Mouse (Mus musculus) CD4-positive, CD25-positive, alpha-beta regulatory T cell, adult 2 months (primary cell): Measurements from ENCODE around the gene Ms4a13.
"Not testable (repeated sequence)": the region's sequence is repeated elsewhere in the genome, so short reads cannot be mapped to it uniquely, and the experiment has no call there.

Source experiments
- DNase-seq: peaks from one replicate; pipeline ENCODE4 v3.0.0-alpha.2; 2012; ENCODE audit warnings: low read depth, low spot score

Gene Ms4a13

GRCm38 (mm10) chr19:11196546-11196945 is at the start of gene Ms4a13:
Gene Ms4a13 (minus strand): TSS chr19:11196737.
- DNase-seq: no peak

GRCm38 (mm10) chr19:11244230-11244629 is 47.7 kb upstream of the Ms4a13 start:
- no peak for DNase-seq

GRCm38 (mm10) chr19:11242560-11242959 is 46.0 kb upstream of the Ms4a13 start:
- DNase-seq: no peak

GRCm38 (mm10) chr19:11235820-11236219 is 39.3 kb upstream of the Ms4a13 start:
- DNase-seq: no peak

GRCm38 (mm10) chr19:11234921-11235735 is 38.6 kb upstream of the Ms4a13 start:
- no peak for DNase-seq

- DNase-seq: no peak
Measured at GRCm38 (mm10) chr19:11234244-11234643, 37.7 kb upstream of the Ms4a13 start.

- no peak for DNase-seq
Measured at GRCm38 (mm10) chr19:11232348-11232747, 35.8 kb upstream of the Ms4a13 start, which contains the start of gene Ms4a12. Gene Ms4a12 (minus strand): TSS chr19:11232448.

- no peak for DNase-seq
Measured at GRCm38 (mm10) chr19:11192552-11192951, 4.0 kb downstream of the Ms4a13 start.

- peak; percentile 75 for DNase-seq
Measured at GRCm38 (mm10) chr19:11184121-11184520, 12.4 kb downstream of the Ms4a13 start.

- DNase-seq: no peak
Measured at GRCm38 (mm10) chr19:11177464-11177863, 19.1 kb downstream of the Ms4a13 start.

GRCm38 (mm10) chr19:11165172-11165571 is 31.4 kb downstream of the Ms4a13 start, which contains the start of gene 1700025F22Rik:
Gene 1700025F22Rik (minus strand): TSS chr19:11165320.
- peak; percentile 57 for DNase-seq

- DNase-seq: not testable (repeated sequence)
Measured at GRCm38 (mm10) chr19:11157890-11158289, 38.6 kb downstream of the Ms4a13 start.

- no peak for DNase-seq
Measured at GRCm38 (mm10) chr19:11135336-11135735, 61.2 kb downstream of the Ms4a13 start.

- no peak for DNase-seq
Measured at GRCm38 (mm10) chr19:11134852-11135251, 61.7 kb downstream of the Ms4a13 start.

- not testable (repeated sequence) for DNase-seq
Measured at GRCm38 (mm10) chr19:11130776-11131175, 65.8 kb downstream of the Ms4a13 start, which contains the start of gene 1700017D01Rik. Gene 1700017D01Rik (minus strand): TSS chr19:11130876.

GRCm38 (mm10) chr19:11129702-11130101 is 66.8 kb downstream of the Ms4a13 start:
- peak; percentile 28 for DNase-seq

GRCm38 (mm10) chr19:11121016-11121420 is 75.5 kb downstream of the Ms4a13 start:
- peak; percentile 50 for DNase-seq
